Mouse (Mus musculus): ENCODE results near the gene Nid2.

DNA sequence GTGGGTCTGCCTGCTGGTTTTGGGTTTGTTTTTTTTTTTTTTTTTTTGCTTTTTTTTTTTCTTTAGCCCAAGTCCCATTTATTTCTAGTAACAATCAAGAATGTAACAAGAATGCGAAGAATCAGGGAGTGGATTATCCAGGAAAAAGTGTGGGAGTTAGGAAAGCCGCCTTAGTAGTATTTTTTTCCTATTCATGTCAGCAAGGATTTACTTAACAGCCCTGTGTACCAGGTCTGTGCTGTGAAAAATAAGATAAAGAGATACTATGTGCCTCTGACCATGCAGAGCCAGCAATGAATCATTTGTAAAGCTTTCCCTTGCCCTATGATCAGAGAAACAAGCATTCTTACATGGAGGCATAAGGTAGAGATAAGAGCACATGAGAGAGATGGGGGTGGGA is 4.8 kb upstream of the Nid2 start:
- TF ChIP-seq CTCF (IDR thresholded peaks at IDR 0.05; ENCODE audit: extremely low read depth, insufficient read depth, insufficient read length, insufficient replicate concordance) (no peak), POLR2A (IDR thresholded peaks at IDR 0.05; ENCODE audit: low read depth, low read length) (no peak)

All from spleen, adult 2 months (tissue).